ENCODE assay signal across 8 mouse cellular contexts in the genomic region with DNA sequence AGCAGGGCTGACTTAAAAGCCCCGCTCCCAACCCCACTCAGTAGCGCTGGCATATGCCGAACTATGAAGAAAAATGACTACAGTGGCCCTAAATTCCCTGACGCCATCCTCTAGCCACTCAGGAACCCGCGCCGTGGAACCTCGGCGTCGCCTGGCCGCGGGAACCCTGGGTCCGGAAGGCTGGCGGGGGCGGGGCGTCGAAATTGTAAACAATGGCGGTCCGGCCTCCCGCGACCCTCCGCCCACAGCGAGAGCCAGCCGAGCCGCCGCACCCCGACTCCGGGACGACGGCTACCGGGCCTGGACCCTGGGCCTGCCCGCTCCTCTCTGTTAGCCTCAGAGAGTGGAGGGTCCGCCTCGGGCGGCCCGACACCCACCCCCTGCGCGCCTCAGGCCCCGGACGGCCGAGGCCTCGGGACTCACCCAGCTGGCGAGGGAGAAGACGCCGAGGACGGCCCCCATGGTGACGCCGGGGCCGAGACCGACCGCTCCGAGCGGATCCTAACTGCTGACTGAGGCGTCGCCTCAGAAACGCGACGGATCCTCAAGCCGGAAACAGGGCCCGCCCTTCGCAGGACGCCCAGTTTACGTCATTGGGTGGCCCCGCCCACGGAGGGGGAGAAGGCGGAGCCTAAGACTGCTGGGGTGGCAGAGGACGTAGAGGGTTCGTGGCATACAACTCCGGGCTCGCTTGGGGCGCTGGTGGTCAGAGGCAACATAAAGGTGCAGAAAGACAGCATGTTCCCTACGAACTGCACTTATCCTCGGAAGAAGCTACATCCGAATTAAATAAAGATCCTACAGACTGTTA. TPM values are rescaled to one million over a fixed set of nuclear protein-coding genes. Genes with fewer than 3 reads are reported as not detected.
DNase-seq lines count a peak whose midpoint lies in the region; ATAC-seq lines count a peak whose summit lies in the region.

A gene (minus strand): TSS at position 557 of the 811 bp plus-strand sequence.

- WGBS in hindbrain, embryonic 13.5 days, result under 1% methylated on average over 70 of the region's 74 CpGs

- DNase-seq in NIH3T3 (ENCODE audit: low read depth), result peak; percentile 99
- DNase-seq in cerebellum, postnatal 10 days, result peak; percentile 100
- DNase-seq in frontal cortex, postnatal 14 days (ENCODE audit: low spot score in 2 of 2), result peak; percentile 96 to 98
- DNase-seq in layer of hippocampus, postnatal 25 days (ENCODE audit: extremely low spot score in 1 of 2, low spot score in 1 of 2), result peak; percentile 97
- DNase-seq in lung, postnatal 25 days (ENCODE audit: low spot score), result peak; percentile 99
- DNase-seq in retina, embryonic 14.5 days (ENCODE audit: low spot score), result peak; percentile 99
- DNase-seq in thymus, postnatal 4 days, result peak; percentile 100

- peak within 1 kb of the TSS; percentile 93 for H3K4me3 ChIP-seq in hindbrain, embryonic 13.5 days

- H3K36me3 ChIP-seq in hindbrain, embryonic 13.5 days, result peaks cover 3% of the 10 kb centered on the region; the same call in 1 of the 2 replicates

- peak within 1 kb of the TSS; percentile 97 for H3K9ac ChIP-seq in hindbrain, embryonic 13.5 days

- H3K27me3 ChIP-seq in hindbrain, embryonic 13.5 days, result no peaks in the 10 kb centered on the region

- peak within 1 kb of the TSS; percentile 68 for H3K4me2 ChIP-seq in hindbrain, embryonic 13.5 days

- peaks cover 40% of the 10 kb centered on the region for H3K4me1 ChIP-seq in hindbrain, embryonic 13.5 days (replicated peaks)

- peak within 1 kb of the TSS; percentile 99 for H3K27ac ChIP-seq in hindbrain, embryonic 13.5 days

- H3K9me3 ChIP-seq in hindbrain, embryonic 13.5 days, result no peaks in the 10 kb centered on the region

- ATAC-seq in hindbrain, embryonic 13.5 days (ENCODE audit: low FRiP score), result peak; percentile 97

RNA-seq across cellular contexts. Expression of the gene that starts here (rescaled TPM):
- polyA plus RNA-seq in hindbrain, embryonic 13.5 days (2015; fragmentation: Nextera tagmentation; extraction: Ambion mirVana), result 37.5 and 38.7 TPM in 2 replicates
- 100 to 1,000 TPM; 191 to 207 TPM for total RNA-seq in layer of hippocampus, postnatal 25 days (2021)

Comparison
In these comparisons a context has a peak if more than half of its experiments do, and no peak if none do; other contexts are left out.
1. Peak in every context shown above with its lines: DNase-seq, ATAC-seq, H3K4me3 ChIP-seq and H3K27ac ChIP-seq.